21 mouse cellular contexts compared by ENCODE assay signal in genomic region chr8:15628584-15628983, GRCm38 (mm10).
"Had no signal": no experiment of that assay in that cellular context is flagged by ENCODE, and none has a peak within 500 bp of the region (broad histone marks: within the 10 kb centered on the region; RNA-seq: fewer than 3 reads in every experiment).

No protein-coding gene starts in this region.

- H3K36me3 ChIP-seq: midbrain, embryonic 10.5 days; midbrain, embryonic 12.5 days; neural tube, embryonic 13.5 days; neural tube, embryonic 15.5 days; stomach, embryonic 15.5 days had no signal

- H3K4me2 ChIP-seq: lung, embryonic 14.5 days; midbrain, embryonic 12.5 days; neural tube, embryonic 13.5 days; neural tube, embryonic 15.5 days; stomach, embryonic 15.5 days had no signal

- H3K27ac ChIP-seq: midbrain, embryonic 10.5 days; midbrain, embryonic 12.5 days; neural tube, embryonic 13.5 days; neural tube, embryonic 15.5 days; stomach, embryonic 15.5 days; stomach, postnatal 0 days had no signal

- H3K9me3 ChIP-seq: midbrain, embryonic 12.5 days; neural tube, embryonic 13.5 days; neural tube, embryonic 15.5 days; stomach, embryonic 15.5 days had no signal

- H3K27me3 ChIP-seq: midbrain, embryonic 12.5 days; neural tube, embryonic 13.5 days; neural tube, embryonic 15.5 days; stomach, embryonic 15.5 days had no signal

- H3K4me1 ChIP-seq: midbrain, embryonic 10.5 days; midbrain, embryonic 12.5 days; neural tube, embryonic 13.5 days; neural tube, embryonic 15.5 days; stomach, embryonic 15.5 days had no signal

- H3K9ac ChIP-seq: lung, embryonic 14.5 days; midbrain, embryonic 12.5 days; neural tube, embryonic 13.5 days; neural tube, embryonic 15.5 days; stomach, embryonic 15.5 days had no signal

- ATAC-seq: midbrain, embryonic 16.5 days had no signal

- DNase-seq: lung, adult 18-20 months; lung, embryonic 14.5 days; lung, postnatal 10 days; lung, postnatal 4 days; midbrain, embryonic 14.5 days; retina, postnatal 1 day; right cerebral cortex, adult 18-20 months; right cerebral cortex, postnatal 25 days; right cerebral cortex, postnatal 4 days; spleen, adult 18-20 months; thymus, adult 18-20 months; thymus, postnatal 14 days; thymus, postnatal 36 days had no signal

- H3K4me3 ChIP-seq: midbrain, embryonic 10.5 days; midbrain, embryonic 12.5 days; myocyte; neural tube, embryonic 13.5 days; neural tube, embryonic 15.5 days; stomach, embryonic 15.5 days had no signal
